Mouse (Mus musculus) lung, adult 2 months (tissue): ENCODE measurements around the gene Bcat1.
"Not testable (repeated sequence)": the region's sequence is repeated elsewhere in the genome, so short reads cannot be mapped to it uniquely, and the experiment has no call there.

Source experiments
- CTCF ChIP-seq: fragments of 200-500 bp; IDR thresholded peaks from 2 replicates; pipeline ENCODE4 v1.5.1; 2011; ENCODE audit warnings: mild to moderate bottlenecking, low read length, control low read depth; ENCODE audit not compliant: insufficient read depth
- POLR2A ChIP-seq: fragments of 200-500 bp; IDR thresholded peaks from 2 replicates; pipeline ENCODE4 v1.6.1; 2011; ENCODE audit warnings: low read depth, mild to moderate bottlenecking, control low read depth, low read length, borderline replicate concordance; ENCODE audit errors: extremely low read depth

GRCm38 (mm10) chr6:145093038-145093622 is 17.1 kb upstream of the Bcat1 start:
- not testable (repeated sequence) for TF ChIP-seq CTCF, POLR2A
